Mouse (Mus musculus): ENCODE results near the gene Fgd2.
A peak's percentile ranks its signal among the peaks of the same experiment; 100 is the strongest.
"Not testable (repeated sequence)": the region's sequence is repeated elsewhere in the genome, so short reads cannot be mapped to it uniquely, and the experiment has no call there.

Gene Fgd2

GRCm38 (mm10) chr17:29361982-29362691, 1.4 kb downstream of the Fgd2 start:
- DNase-seq (ENCODE audit: low spot score) = no peak

DNA sequence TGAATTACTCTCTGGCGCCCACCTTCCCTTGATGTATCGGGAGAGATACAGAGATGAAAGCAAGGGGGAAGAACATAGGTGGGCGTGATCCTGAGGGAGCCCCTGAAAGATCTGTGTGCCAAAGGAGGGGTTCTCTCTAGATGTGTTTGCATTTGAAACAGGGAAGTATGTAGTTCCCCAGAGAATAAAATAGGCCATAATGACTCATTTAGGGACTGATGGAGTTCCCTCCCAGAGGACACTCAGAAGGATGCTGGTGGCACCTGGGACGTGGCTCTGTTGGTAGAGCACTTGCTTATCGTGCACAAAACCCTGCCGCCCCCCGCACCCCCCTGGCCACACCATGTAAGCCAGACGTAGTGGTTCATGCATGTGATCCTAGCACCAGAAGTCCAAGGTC, 2.4 kb downstream of the Fgd2 start:
- no peak for DNase-seq (ENCODE audit: low spot score)

- DNase-seq (ENCODE audit: low spot score) = no peak
These were observed 4.4 kb downstream of the Fgd2 start for GRCm38 (mm10) chr17:29365105-29365621.

DNA sequence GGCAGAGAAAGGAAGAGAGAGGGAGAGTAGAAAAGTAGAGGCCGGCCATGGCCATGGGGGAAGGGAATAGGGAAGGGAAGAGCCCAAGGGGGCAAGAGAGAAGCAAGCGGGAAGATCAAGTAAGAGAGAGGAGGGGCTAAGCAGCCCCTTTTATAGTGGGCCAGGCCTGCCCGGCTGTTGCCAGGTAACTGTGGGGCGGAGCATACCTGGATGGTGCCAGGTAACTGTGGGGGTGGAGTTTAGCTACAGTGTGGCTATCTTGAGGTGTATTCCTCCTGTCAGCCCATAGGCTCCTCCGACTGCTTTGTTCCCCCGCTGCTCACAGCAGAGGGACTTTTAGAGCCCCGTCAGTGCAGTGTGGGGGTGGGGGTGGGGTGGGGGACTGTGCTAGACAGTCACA, 8.0 kb downstream of the Fgd2 start:
- DNase-seq (ENCODE audit: low spot score) = peak; percentile 56

- peak; percentile 93 for DNase-seq (ENCODE audit: low spot score)
These were observed 10.4 kb downstream of the Fgd2 start for GRCm38 (mm10) chr17:29370984-29371723.

DNA sequence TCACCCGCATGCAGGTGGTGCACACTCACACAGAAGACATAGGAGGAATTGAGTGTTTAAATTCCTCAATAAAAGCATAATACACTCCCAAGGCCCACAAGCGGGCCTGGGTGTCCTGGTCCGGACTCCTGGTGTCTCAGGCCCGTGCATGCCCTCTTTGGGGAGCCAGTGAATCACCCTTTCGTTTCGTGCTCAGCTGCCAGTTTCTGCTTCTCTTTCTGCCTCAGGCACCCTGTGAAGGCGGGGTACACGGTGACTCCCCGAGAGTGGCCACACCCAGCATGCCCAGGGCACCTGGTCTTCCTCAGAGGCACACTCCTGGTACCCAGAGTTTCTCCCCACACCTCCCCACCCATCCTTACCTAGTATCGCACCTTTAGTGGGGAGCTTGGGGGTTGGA, 15.2 kb downstream of the Fgd2 start:
- no peak for DNase-seq (ENCODE audit: low spot score)

DNA sequence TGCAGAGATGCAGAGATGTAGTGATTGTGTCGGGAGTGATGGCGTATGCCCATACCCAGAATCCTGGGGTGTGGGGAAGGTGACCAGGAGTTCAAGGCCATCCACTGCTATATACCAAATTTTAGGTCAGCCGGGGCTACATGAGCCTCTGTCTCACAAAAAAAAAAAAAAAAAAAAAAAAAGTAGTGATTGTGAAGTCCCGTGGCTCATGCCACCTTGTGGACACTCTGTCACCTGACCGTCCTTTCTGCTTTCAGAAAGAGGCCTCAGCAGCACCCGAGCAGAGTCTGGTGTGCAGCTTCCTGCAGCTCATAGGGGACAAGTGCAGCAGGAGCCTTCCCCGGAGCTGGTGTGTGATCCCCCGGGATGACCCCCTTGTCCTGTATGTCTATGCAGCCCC, 17.3 kb downstream of the Fgd2 start:
- DNase-seq (ENCODE audit: low spot score) = no peak

GRCm38 (mm10) chr17:29380241-29380640, 19.5 kb downstream of the Fgd2 start:
- no peak for DNase-seq (ENCODE audit: low spot score)

- peak; percentile 83 for DNase-seq (ENCODE audit: low spot score)
These were observed 20.8 kb downstream of the Fgd2 start for GRCm38 (mm10) chr17:29381472-29381871.

DNA sequence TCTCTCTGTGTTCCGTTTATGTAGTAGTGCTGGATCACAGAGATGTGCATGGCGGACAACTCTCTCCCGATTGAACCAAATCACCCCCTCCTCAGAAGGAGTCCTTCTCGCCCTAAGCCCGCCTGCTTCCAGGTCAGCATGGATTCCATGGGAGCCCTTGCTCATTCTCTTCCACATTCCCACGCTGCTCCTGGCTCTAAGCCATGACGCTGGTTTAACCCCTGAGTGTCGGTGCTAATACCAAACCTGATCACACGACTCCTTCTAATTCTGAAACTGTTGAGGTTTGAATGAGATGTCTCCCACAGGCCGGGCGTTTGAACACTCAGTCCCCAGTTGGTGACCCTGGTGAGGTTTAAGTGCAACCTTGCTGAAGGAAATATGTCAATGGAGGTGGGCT, 21.7 kb downstream of the Fgd2 start:
- DNase-seq (ENCODE audit: low spot score) = no peak

DNA sequence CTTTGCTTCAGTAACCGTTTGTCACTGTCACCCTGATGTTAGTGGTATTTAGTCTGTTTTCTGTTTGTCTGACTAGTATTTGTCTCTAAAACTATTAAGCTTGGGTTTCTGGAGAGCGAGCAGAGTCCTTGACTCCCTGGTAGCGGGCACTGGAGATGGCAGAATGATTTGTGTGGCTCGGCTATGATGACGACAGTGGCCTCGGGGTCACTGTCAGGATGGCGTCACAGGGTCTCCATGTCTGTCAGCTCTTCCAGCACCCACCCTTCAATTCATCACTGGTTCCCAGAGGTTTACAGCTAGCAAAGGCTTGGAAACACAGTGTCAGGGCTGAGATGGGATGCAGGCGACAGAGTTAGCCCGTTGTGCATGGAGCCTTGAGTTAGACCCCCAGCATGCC, 23.2 kb downstream of the Fgd2 start:
- no peak for DNase-seq (ENCODE audit: low spot score)

- peak; percentile 59 for DNase-seq (ENCODE audit: low spot score)
These were observed 24.2 kb downstream of the Fgd2 start for GRCm38 (mm10) chr17:29384850-29385438.

DNA sequence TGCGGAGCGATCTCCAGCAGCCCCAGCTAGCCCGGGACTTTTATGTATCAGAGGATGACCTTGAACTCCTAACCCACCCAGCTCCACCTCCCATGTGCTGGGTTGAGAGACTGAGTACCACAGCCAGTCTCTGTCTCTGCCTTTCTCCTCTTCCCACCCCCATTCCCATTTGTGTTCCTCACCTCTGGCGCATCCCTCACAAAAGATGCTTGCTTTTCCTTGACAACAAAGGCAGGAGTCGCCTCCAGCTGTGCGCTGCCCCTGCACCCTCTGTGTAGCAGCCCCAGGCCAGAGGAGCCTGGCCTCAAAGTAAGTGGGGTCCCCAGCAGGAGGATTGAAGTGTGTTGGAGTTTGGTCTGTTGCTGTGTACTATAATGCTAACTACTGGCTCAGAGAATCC, 25.0 kb downstream of the Fgd2 start:
- no peak for DNase-seq (ENCODE audit: low spot score)

DNA sequence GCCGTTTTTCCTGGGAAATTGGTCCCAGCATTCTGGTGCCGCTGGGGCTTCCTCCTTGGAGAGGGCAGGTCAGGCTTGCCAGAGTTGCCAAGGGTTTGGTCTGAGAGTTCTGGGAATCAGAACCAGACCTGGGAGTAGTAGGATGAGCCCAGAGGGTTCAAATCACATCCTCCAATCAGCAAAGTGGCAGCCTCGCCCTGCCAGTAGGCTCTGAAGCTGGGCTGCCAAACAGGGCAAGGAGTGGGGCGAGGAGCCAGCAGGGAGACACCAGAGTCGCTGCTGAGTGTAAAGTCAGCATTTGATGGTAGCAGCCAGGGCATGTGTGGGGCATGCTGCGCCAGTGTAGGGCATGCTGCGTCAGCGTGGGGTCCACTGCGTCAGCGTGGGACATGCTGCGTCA, 28.3 kb downstream of the Fgd2 start:
- no peak for DNase-seq (ENCODE audit: low spot score)

- no peak for DNase-seq (ENCODE audit: low spot score)
These were observed 30.6 kb downstream of the Fgd2 start for GRCm38 (mm10) chr17:29391280-29391679.

DNA sequence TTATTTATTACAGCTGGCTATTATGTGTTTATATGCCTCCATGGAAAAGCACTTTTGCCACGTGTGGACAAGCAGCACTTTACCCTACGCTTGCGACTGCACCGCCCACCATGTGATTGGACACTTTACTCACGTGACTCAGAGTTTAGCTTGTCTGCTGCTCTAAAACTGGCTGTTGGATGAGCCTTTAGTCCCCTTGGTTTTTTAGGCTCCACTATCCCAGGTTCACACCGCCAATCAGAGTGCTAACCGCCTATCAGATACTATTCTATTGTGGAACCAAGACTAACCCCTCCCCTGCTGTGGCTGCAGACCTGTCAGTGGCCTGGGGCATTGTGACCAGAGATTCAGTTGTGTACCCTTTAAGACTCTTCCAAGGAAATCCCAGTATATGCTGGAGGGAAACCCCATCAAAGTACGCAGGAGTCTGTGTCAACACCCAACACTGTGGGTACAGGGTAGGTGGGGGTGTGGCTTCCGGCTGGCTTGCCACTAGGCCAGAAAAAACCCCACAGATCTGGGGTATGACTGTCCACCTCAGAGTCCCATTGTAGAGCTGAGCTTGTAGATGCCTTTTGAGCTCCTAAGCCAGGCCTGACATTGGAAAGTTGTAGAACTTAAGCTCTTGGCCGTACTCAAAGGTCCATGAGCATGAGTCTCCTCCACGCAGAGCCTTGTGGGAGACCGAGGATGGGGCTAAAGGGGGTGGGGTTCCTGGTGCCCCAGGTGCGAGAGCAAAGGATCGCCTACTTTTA, 32.8 kb downstream of the Fgd2 start:
- DNase-seq (ENCODE audit: low spot score) = peak; percentile 55

DNA sequence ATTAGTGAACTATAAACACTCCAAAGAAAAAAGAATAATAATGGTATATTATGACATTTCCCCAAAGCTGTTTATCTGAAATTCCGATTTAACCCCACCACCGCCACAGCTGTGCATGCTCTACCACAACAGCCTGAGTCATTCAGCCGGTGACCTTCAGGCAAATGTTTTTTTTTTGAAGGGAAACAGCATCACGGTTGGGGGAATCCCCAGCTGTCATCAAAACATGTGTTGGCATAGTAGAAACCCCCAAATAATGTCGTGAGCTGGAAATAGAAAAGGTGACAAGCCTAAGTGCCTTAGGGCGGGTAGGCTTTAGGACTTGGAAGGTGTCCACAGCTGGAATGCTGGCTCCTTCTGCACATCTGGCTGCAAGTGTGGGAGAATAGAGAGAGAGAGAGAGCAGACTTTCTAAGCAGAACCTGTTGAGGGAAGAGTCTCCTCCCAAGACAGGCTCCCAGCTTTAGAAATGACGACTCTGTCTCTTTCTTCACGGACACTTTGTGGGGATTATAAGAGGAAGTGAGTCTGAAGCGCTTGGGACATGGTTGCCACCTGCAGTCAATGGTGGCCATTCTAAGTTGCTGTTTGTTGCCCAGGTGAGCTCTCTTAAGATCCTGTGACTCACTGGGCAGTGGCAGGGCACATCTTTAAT, 33.5 kb downstream of the Fgd2 start:
- peak; percentile 55 for DNase-seq (ENCODE audit: low spot score)

GRCm38 (mm10) chr17:29394761-29395160, 34.0 kb downstream of the Fgd2 start:
- not testable (repeated sequence) for DNase-seq (ENCODE audit: low spot score)

GRCm38 (mm10) chr17:29395381-29395780, 34.7 kb downstream of the Fgd2 start:
- peak; percentile 76 for DNase-seq (ENCODE audit: low spot score)

GRCm38 (mm10) chr17:29396056-29396799, 35.5 kb downstream of the Fgd2 start:
- DNase-seq (ENCODE audit: low spot score) = no peak

DNA sequence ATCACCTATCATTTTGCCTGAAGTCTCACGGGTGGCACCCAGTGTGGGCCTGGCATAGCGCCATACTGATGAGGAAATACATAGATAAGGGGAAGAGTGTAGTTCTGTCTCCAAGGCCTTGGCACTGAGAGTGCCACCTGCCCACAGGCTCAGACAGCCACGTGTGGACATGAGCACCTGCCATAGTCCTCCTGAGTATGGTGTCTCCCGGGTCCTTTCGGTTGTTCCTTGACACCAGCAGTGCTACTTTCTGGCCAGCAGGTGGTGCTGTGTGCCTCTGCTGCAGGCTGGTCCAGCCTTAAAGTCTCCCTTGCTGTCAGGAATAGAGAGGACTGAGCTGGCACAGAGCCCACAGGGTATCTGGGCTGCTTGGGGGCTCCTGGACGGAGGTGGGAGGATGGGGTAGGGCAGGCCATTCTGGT, 36.1 kb downstream of the Fgd2 start:
- DNase-seq (ENCODE audit: low spot score) = peak; percentile 89

Measured in lung, postnatal 25 days (tissue).